Mouse (Mus musculus) stomach, postnatal 0 days (tissue): ENCODE measurements at regions not wholly inside any gene's neighbourhood (a gene's known extent, or its start where the extent isn't known, plus 50 kb on each side); places are given as distances from the start of the nearest gene placed in this dataset.

Experiments
- CTCF ChIP-seq: IDR thresholded peaks from 2 replicates; pipeline ENCODE4 v1.5.1; 2016; ENCODE audit warnings: antibody characterized with exemption, low read depth, mild to moderate bottlenecking, moderate library complexity
- EP300 ChIP-seq: optimal IDR thresholded peaks from 2 replicates; pipeline ENCODE3; 2016; ENCODE audit warnings: antibody characterized with exemption

DNA sequence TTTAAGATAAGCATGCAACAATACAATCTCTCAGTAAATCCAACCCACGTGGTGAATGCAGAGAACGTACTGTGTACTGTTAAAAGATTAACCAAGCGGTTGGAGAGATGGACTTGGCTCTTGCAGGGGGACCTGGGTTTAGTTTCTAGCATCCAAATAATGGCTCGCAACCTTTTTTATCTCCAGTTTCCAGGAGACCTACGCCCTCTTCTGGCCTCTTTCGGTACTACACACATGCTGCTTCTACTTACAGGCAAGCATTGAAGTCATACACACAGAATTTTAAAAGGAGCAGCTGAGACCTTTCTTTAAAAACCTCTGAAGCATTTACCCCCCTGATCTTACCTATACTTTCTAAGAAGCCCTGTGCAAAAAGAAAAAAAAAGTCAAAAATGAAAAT, 243.4 kb downstream of the Rpl36a-ps1 start:
- peak; percentile 24; the same call in 1 of the 2 replicates for TF ChIP-seq CTCF
- no peak for TF ChIP-seq EP300
